16 mouse cellular contexts compared by ENCODE assay signal in the genomic region with DNA sequence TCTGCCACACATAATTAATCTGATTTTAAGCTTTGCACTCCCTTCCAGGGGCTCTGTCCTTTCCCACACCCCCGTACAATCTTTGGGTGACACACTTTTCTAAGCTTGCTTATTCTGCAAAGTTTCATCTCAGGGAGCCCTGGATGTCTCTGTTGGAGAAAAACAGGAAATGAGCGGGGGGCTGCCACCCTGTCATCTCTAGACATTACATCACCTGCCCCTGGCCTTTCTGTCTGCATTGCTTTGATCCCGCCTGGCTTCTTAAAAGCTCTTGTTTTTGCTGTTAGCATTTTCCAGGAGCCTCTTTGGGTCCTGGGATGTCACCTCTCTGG.
DNase-seq lines count a peak whose midpoint lies in the region; ATAC-seq and TF ChIP-seq lines count a peak whose summit lies in the region.
"Had no signal": no experiment of that assay in that cellular context is flagged by ENCODE, and none has a peak within 500 bp of the region (broad histone marks: within the 10 kb centered on the region; RNA-seq: fewer than 3 reads in every experiment).

No protein-coding gene starts in this region.

- H3K4me1 ChIP-seq in hindbrain, postnatal 0 days (ENCODE audit: insufficient read depth, low read length), result no peaks in the 10 kb centered on the region
- peaks cover 12% of the 10 kb centered on the region; the same call in 1 of the 2 replicates for H3K4me1 ChIP-seq in hindbrain, embryonic 13.5 days (replicated peaks)
- H3K4me1 ChIP-seq in midbrain, embryonic 16.5 days (ENCODE audit: control insufficient read depth, insufficient read depth, low read length), result peaks cover 9% of the 10 kb centered on the region; the same call in 1 of the 2 replicates

- 52% methylated on average over 3 of the region's 3 CpGs for WGBS in hindbrain, postnatal 0 days
- WGBS in hindbrain, embryonic 13.5 days, result 64% methylated on average over 3 of the region's 3 CpGs
- WGBS in midbrain, embryonic 16.5 days, result 44% methylated on average over 3 of the region's 3 CpGs

- no peak overlapping the region for H3K4me2 ChIP-seq in hindbrain, postnatal 0 days (ENCODE audit: low read depth, low read length)
- H3K4me2 ChIP-seq in hindbrain, embryonic 13.5 days, result no peak overlapping the region
- no peak overlapping the region for H3K4me2 ChIP-seq in midbrain, embryonic 16.5 days (ENCODE audit: low read length)
- H3K4me2 ChIP-seq: embryonic facial prominence, embryonic 12.5 days; limb, embryonic 13.5 days had no signal

- no peak for TF ChIP-seq CTCF in hindbrain, postnatal 0 days (IDR thresholded peaks at IDR 0.05; ENCODE audit: low read depth)

- peak; percentile 16 for DNase-seq in adrenal gland, postnatal 14 days
- DNase-seq in adrenal gland, postnatal 25 days, result no peak
- DNase-seq in hindbrain, postnatal 0 days (ENCODE audit: low spot score), result no peak
- peak; percentile 65 for DNase-seq in retina, postnatal 1 day
- no peak for DNase-seq in retina, embryonic 14.5 days (ENCODE audit: low spot score)
- DNase-seq in urinary bladder, postnatal 25 days (ENCODE audit: low spot score), result no peak
- DNase-seq: cerebellum, adult 11-12 months; heart, adult 2 months; lung, adult 2 months; thymus, postnatal 14 days had no signal

- H3K36me3 ChIP-seq in hindbrain, postnatal 0 days (ENCODE audit: insufficient read depth, low read length), result no peaks in the 10 kb centered on the region
- no peaks in the 10 kb centered on the region for H3K36me3 ChIP-seq in hindbrain, embryonic 13.5 days
- H3K36me3 ChIP-seq in midbrain, embryonic 16.5 days (ENCODE audit: control insufficient read depth, insufficient read depth, low read length), result no peaks in the 10 kb centered on the region
- H3K36me3 ChIP-seq: embryonic facial prominence, embryonic 12.5 days; limb, embryonic 13.5 days had no signal

- H3K27ac ChIP-seq in hindbrain, postnatal 0 days, result peak overlapping the region; percentile 56; the same call in 1 of the 2 replicates
- no peak overlapping the region for H3K27ac ChIP-seq in hindbrain, embryonic 13.5 days
- peak overlapping the region; percentile 55; the same call in 1 of the 2 replicates for H3K27ac ChIP-seq in midbrain, embryonic 16.5 days (ENCODE audit: low read length)
- H3K27ac ChIP-seq: embryonic facial prominence, embryonic 12.5 days; heart, adult 2 months; limb, embryonic 13.5 days had no signal

- H3K4me3 ChIP-seq in hindbrain, postnatal 0 days (ENCODE audit: low read length), result no peak overlapping the region
- no peak overlapping the region for H3K4me3 ChIP-seq in hindbrain, embryonic 13.5 days
- no peak overlapping the region for H3K4me3 ChIP-seq in midbrain, embryonic 16.5 days (ENCODE audit: low read depth, low read length)
- H3K4me3 ChIP-seq: embryonic facial prominence, embryonic 12.5 days; heart, adult 2 months; limb, embryonic 13.5 days had no signal

- no peaks in the 10 kb centered on the region for H3K9me3 ChIP-seq in hindbrain, postnatal 0 days (ENCODE audit: low read length)
- no peaks in the 10 kb centered on the region for H3K9me3 ChIP-seq in hindbrain, embryonic 13.5 days
- H3K9me3 ChIP-seq in midbrain, embryonic 16.5 days (replicated peaks; ENCODE audit: control insufficient read depth, low read length, poor library complexity, severe bottlenecking), result no peaks in the 10 kb centered on the region
- H3K9me3 ChIP-seq: embryonic facial prominence, embryonic 12.5 days had no signal

- ATAC-seq in hindbrain, postnatal 0 days, result no peak
- no peak for ATAC-seq in hindbrain, embryonic 13.5 days (ENCODE audit: low FRiP score)
- ATAC-seq in midbrain, embryonic 16.5 days, result peak; percentile 45; the same call in 1 of the 2 replicates
- ATAC-seq: activated CD4-positive, CD25-positive, alpha-beta regulatory T cell, adult 4 months; inflammation-experienced regulatory T-cells, adult 6 months had no signal

- H3K9ac ChIP-seq in hindbrain, postnatal 0 days (replicated peaks; ENCODE audit: low read length), result no peak overlapping the region
- no peak overlapping the region for H3K9ac ChIP-seq in hindbrain, embryonic 13.5 days
- H3K9ac ChIP-seq in midbrain, embryonic 16.5 days (ENCODE audit: low read depth, low read length), result no peak overlapping the region
- H3K9ac ChIP-seq: embryonic facial prominence, embryonic 12.5 days; limb, embryonic 13.5 days had no signal

- no peaks in the 10 kb centered on the region for H3K27me3 ChIP-seq in hindbrain, postnatal 0 days (ENCODE audit: insufficient read depth, low read length)
- H3K27me3 ChIP-seq in hindbrain, embryonic 13.5 days, result no peaks in the 10 kb centered on the region
- H3K27me3 ChIP-seq in midbrain, embryonic 16.5 days (ENCODE audit: control insufficient read depth, insufficient read depth, low read depth, low read length), result no peaks in the 10 kb centered on the region
- H3K27me3 ChIP-seq: embryonic facial prominence, embryonic 12.5 days; limb, embryonic 13.5 days had no signal

Comparison
In these comparisons a context has a peak if more than half of its experiments do, and no peak if none do; other contexts are left out.
1. DNase-seq: peak in adrenal gland, postnatal 14 days (single experiment) and retina, postnatal 1 day (single experiment); none in adrenal gland, postnatal 25 days (single experiment), hindbrain, postnatal 0 days (single experiment), retina, embryonic 14.5 days (single experiment) and urinary bladder, postnatal 25 days (single experiment).